Comparison of ENCODE assay signal across 8 mouse cellular contexts in the genomic region with DNA sequence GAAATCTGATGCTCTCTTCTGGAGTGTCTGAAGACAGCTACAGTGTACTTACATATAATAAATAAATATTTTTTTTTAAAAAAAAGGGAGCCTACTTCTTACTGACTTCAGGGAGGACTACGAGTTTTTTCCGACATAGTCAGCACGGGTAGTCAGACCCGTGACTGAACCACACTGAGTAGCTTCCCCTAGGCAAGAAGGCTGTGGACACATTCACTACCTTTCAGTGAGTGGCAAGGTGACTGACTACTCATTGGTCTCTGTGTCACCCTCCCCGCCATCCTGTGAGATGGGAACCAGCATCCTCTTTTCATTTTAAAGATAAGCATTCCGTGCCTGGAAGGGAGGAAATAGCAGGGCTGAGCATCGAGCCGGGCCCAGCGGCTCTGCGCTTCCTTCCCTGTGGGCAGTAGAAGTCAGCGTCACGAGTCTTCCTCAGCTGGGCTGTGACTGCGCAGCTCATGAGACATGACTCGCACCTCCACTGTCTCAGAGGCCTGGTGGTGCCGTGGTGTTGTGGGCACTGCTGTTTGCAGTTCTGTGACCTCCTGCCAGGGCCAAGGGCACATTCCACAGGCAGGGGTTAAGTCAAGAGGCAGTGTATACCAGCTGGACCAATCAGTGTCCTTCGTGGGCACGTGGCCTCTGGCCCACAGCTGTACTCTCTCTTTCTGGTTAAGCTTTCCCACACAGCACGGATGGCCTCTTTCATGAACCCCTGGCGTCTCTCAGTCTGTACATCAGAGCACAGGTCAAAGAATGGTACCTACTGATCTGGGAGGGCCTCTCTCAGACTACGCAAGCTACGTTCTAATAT. TPM values are rescaled to one million over a fixed set of nuclear protein-coding genes. Genes with fewer than 3 reads are reported as not detected.
DNase-seq lines count a peak whose midpoint lies in the region; ATAC-seq and TF ChIP-seq lines count a peak whose summit lies in the region.

No protein-coding gene starts in this region.

- H3K27ac ChIP-seq in liver, postnatal 0 days (ENCODE audit: low read depth), result peak overlapping the region; percentile 78
- H3K27ac ChIP-seq in stomach, embryonic 16.5 days (ENCODE audit: low read length), result no peak overlapping the region
- no peak overlapping the region for H3K27ac ChIP-seq in forebrain, embryonic 12.5 days

- TF ChIP-seq EP300 in liver, postnatal 0 days (IDR thresholded peaks at IDR 0.05; ENCODE audit: low read depth), result no peak

- peak; percentile 91 for ATAC-seq in liver, postnatal 0 days
- ATAC-seq in stomach, embryonic 16.5 days (ENCODE audit: insufficient read depth, low FRiP score), result peak; percentile 29; the same call in 1 of the 2 replicates
- no peak for ATAC-seq in forebrain, embryonic 12.5 days (ENCODE audit: low FRiP score)

- WGBS in liver, postnatal 0 days (ENCODE audit: insufficient replicate concordance), result 21% methylated on average over 21 of the region's 21 CpGs
- WGBS in stomach, embryonic 16.5 days, result 57% methylated on average over 21 of the region's 21 CpGs
- 86% methylated on average over 21 of the region's 21 CpGs for WGBS in forebrain, embryonic 12.5 days

- peak; percentile 43 for DNase-seq in adrenal gland, adult 2 months
- DNase-seq in adrenal gland, postnatal 25 days, result no peak
- peak; percentile 9 for DNase-seq in urinary bladder, postnatal 14 days (ENCODE audit: low spot score)
- DNase-seq in urinary bladder, postnatal 10 days (ENCODE audit: low spot score), result no peak
- peak; percentile 55 for DNase-seq in liver, postnatal 0 days
- no peak for DNase-seq in c-Kit-positive CD71-positive TER-119-positive erythroid progenitor cells, embryonic 14.5 days (ENCODE audit: low spot score)

- no peak overlapping the region for H3K4me3 ChIP-seq in liver, postnatal 0 days (ENCODE audit: low read depth, low read length)
- no peak overlapping the region for H3K4me3 ChIP-seq in stomach, embryonic 16.5 days (replicated peaks; ENCODE audit: low read length)
- no peak overlapping the region for H3K4me3 ChIP-seq in forebrain, embryonic 12.5 days (replicated peaks)

- no peak for TF ChIP-seq CTCF in liver, postnatal 0 days (IDR thresholded peaks at IDR 0.05; ENCODE audit: low read depth)

- H3K9ac ChIP-seq in liver, postnatal 0 days (replicated peaks), result peak overlapping the region; percentile 22; the same call in 1 of the 2 replicates
- H3K9ac ChIP-seq in stomach, embryonic 16.5 days (ENCODE audit: low read length), result no peak overlapping the region
- no peak overlapping the region for H3K9ac ChIP-seq in forebrain, embryonic 12.5 days

- H3K27me3 ChIP-seq in liver, postnatal 0 days (ENCODE audit: insufficient read depth, low read length), result no peaks in the 10 kb centered on the region
- H3K27me3 ChIP-seq in stomach, embryonic 16.5 days (ENCODE audit: control insufficient read depth, insufficient read depth, low read length), result no peaks in the 10 kb centered on the region
- no peaks in the 10 kb centered on the region for H3K27me3 ChIP-seq in forebrain, embryonic 12.5 days

- H3K4me1 ChIP-seq in liver, postnatal 0 days (ENCODE audit: insufficient read depth), result peaks cover 40% of the 10 kb centered on the region
- H3K4me1 ChIP-seq in stomach, embryonic 16.5 days (ENCODE audit: control insufficient read depth, insufficient read depth, low read length), result no peaks in the 10 kb centered on the region
- no peaks in the 10 kb centered on the region for H3K4me1 ChIP-seq in forebrain, embryonic 12.5 days

- H3K9me3 ChIP-seq in liver, postnatal 0 days (ENCODE audit: low read length), result no peaks in the 10 kb centered on the region
- H3K9me3 ChIP-seq in stomach, embryonic 16.5 days (replicated peaks; ENCODE audit: control insufficient read depth, low read length), result no peaks in the 10 kb centered on the region
- H3K9me3 ChIP-seq in forebrain, embryonic 12.5 days, result no peaks in the 10 kb centered on the region

- no peaks in the 10 kb centered on the region for H3K36me3 ChIP-seq in liver, postnatal 0 days (replicated peaks; ENCODE audit: insufficient read depth, low read length)
- no peaks in the 10 kb centered on the region for H3K36me3 ChIP-seq in stomach, embryonic 16.5 days (ENCODE audit: control insufficient read depth, insufficient read depth, low read length)
- no peaks in the 10 kb centered on the region for H3K36me3 ChIP-seq in forebrain, embryonic 12.5 days (replicated peaks)

- H3K4me2 ChIP-seq in liver, postnatal 0 days (ENCODE audit: low read depth, low read length), result 0 out of 2 replicates have a peak overlapping the region, but pooled peaks have one; percentile 10
- H3K4me2 ChIP-seq in stomach, embryonic 16.5 days (ENCODE audit: low read depth, low read length), result no peak overlapping the region
- no peak overlapping the region for H3K4me2 ChIP-seq in forebrain, embryonic 12.5 days

RNA-seq across cellular contexts. Expression of a gene that starts 45.7 kb away (rescaled TPM):
- 10 to 100 TPM in 1 of 2 experiments, 1 to 10 TPM in 1; 6.5 to 37.2 TPM for total RNA-seq in adrenal gland, adult 2 months (2021)
- 3.6 and 4.5 TPM in 2 replicates for polyA plus RNA-seq in adrenal gland, adult 2 months (2012; rRNA removed)
- 9.0 and 14.8 TPM in 2 replicates for total RNA-seq in adrenal gland, postnatal 25 days (2021)
- polyA plus RNA-seq in liver, postnatal 0 days (2015; fragmentation: Nextera tagmentation; extraction: Ambion mirVana), result 17.1 and 21.8 TPM in 2 replicates
- polyA plus RNA-seq in stomach, embryonic 16.5 days (2015; fragmentation: Nextera tagmentation; extraction: Ambion mirVana), result 8.3 and 8.6 TPM in 2 replicates
- 2.1 and 2.6 TPM in 2 replicates for polyA plus RNA-seq in forebrain, embryonic 12.5 days (2016; fragmentation: Nextera tagmentation; extraction: Ambion mirVana)

Comparison
In these comparisons a context has a peak if more than half of its experiments do, and no peak if none do; other contexts are left out.
1. DNase-seq: peak in adrenal gland, adult 2 months (single experiment), urinary bladder, postnatal 14 days (single experiment) and liver, postnatal 0 days (single experiment); none in adrenal gland, postnatal 25 days (single experiment), urinary bladder, postnatal 10 days (single experiment) and c-Kit-positive CD71-positive TER-119-positive erythroid progenitor cells, embryonic 14.5 days (single experiment).